Mouse (Mus musculus) hindbrain, embryonic 12.5 days (tissue): Measurements from ENCODE around the gene Grk2. TPM values are rescaled to one million over a fixed set of nuclear protein-coding genes. Genes with fewer than 3 reads are reported as not detected.

ENCODE experiments used
- ATAC-seq: fragments of 200-750 bp; cut with Nextera tagmentation; 2 replicates; pipeline ENCODE4 v1.8.0; 2017; ENCODE audit warnings: moderate TSS enrichment; ENCODE audit not compliant: low FRiP score
- H3K27ac ChIP-seq: fragments of 300-500 bp; sonication (generic); 2 replicates; pipeline ENCODE4 v1.5.1; 2016; ENCODE audit warnings: mild to moderate bottlenecking
- H3K27me3 ChIP-seq: fragments of 300-500 bp; sonication (generic); 2 replicates; pipeline ENCODE4 v1.6.1; 2016; ENCODE audit warnings: mild to moderate bottlenecking
- H3K36me3 ChIP-seq: fragments of 300-500 bp; sonication (generic); 2 replicates; pipeline ENCODE4 v1.6.1; 2016; ENCODE audit warnings: mild to moderate bottlenecking
- H3K4me1 ChIP-seq: fragments of 300-500 bp; sonication (generic); 2 replicates; pipeline ENCODE4 v1.6.1; 2016
- H3K4me2 ChIP-seq: fragments of 300-500 bp; sonication (generic); replicated peaks from 2 replicates; pipeline ENCODE4 v1.6.1; 2016; ENCODE audit warnings: mild to moderate bottlenecking
- H3K4me3 ChIP-seq: fragments of 300-500 bp; sonication (generic); 2 replicates; pipeline ENCODE4 v1.5.1; 2016; ENCODE audit warnings: mild to moderate bottlenecking
- H3K9ac ChIP-seq: fragments of 300-500 bp; sonication (generic); 2 replicates; pipeline ENCODE4 v1.6.1; 2016; ENCODE audit warnings: mild to moderate bottlenecking, moderate library complexity
- H3K9me3 ChIP-seq: fragments of 300-500 bp; sonication (generic); replicated peaks from 2 replicates; pipeline ENCODE4 v1.6.1; 2016; ENCODE audit warnings: mild to moderate bottlenecking
- WGBS: fragments of 180-500 bp; shearing (Covaris S2); methylation state at CpG from one replicate; pipeline ENCODE4 v1.1.7; 2016; 5-methylcytosine and 5-hydroxymethylcytosine counted together
- polyA plus RNA-seq: library from polyadenylated mRNA; unstranded; fragments of >200 nt; fragmentation: Nextera tagmentation; extraction: Ambion mirVana; gene quantifications from 2 replicates; pipeline ENCODE4 v1.2.1, GENCODE M21; 2016

Grk2 gene
- polyA plus RNA-seq, 1 experiment from 2014 or later: 22.0 TPM

DNA sequence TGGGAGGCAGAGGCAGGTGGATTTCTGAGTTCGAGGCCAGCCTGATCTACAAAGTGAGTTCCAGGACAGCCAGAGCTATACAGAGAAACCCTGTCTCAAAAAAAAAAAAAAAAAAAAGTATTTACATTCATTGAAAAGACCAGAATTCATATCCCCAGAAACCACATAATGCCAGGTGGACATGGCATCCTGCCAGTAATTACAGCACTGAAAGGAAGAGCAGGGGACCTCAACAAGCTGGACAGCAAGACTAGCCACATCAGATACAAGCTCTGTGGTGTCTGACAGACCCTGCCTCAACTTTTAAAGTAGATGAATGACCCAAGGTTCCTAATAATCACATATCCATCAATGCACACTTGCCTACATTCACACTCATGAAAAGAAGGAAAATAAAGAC lies 15.6 kb upstream of the Grk2 start:
- H3K9ac ChIP-seq: no peak overlapping the region
- no peak overlapping the region for H3K27ac ChIP-seq
- 100% methylated on average over 1 of the region's 1 CpGs for WGBS
- ATAC-seq: no peak
- H3K9me3 ChIP-seq: no peaks in the 10 kb centered on the region
- H3K4me2 ChIP-seq: no peak overlapping the region
- no peaks in the 10 kb centered on the region for H3K4me1 ChIP-seq
- H3K36me3 ChIP-seq: peaks cover 92% of the 10 kb centered on the region
- no peaks in the 10 kb centered on the region for H3K27me3 ChIP-seq
- no peak overlapping the region for H3K4me3 ChIP-seq

DNA sequence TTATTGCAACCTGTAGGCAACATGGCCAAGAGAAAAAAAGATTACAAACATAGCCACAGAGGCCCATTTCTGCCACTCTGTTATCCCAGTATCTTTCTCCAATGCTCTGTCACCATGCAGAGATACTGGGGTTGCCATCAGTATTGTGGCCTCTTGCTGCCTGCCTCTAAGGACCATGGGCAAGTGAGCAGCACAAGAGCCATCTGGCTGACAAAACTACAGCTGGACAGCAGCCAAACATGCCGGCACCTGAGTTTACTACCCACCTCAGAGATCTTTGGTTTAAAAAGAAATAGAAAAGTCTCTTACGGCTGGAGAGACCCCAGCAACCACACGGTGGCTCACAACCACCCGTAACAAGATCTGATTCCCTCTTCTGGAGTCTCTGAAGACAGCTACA lies 13.2 kb upstream of the Grk2 start:
- WGBS: 88% methylated on average over 4 of the region's 4 CpGs
- Histone ChIP-seq H3K27ac (no peak overlapping the region), H3K4me2 (no peak overlapping the region), H3K9ac (no peak overlapping the region), H3K4me3 (no peak overlapping the region), H3K36me3 (peaks cover 81% of the 10 kb centered on the region), H3K9me3 (no peaks in the 10 kb centered on the region), H3K27me3 (no peaks in the 10 kb centered on the region), H3K4me1 (no peaks in the 10 kb centered on the region)
- no peak for ATAC-seq

DNA sequence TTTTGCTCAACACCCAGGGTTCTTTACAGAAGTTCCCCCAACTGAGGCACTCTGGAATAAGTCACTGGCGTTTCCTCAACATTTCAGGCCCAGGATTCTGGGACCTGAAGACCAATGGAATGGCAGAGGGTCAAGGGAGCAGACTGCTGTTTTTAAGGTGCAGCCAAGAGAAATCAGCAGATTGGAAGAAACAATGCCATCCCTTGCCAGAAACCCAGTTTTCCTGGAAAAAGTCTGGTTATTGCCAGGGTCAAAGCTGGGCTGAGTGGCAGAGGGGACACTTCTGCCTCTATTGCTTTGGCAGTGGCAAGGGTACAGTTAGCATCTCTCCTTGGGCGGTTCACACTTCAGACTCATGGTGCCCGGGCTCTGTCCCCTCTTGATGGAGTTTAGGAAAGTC lies 11.2 kb upstream of the Grk2 start:
- Histone ChIP-seq H3K36me3 (peaks cover 71% of the 10 kb centered on the region), H3K9me3 (no peaks in the 10 kb centered on the region), H3K27me3 (no peaks in the 10 kb centered on the region), H3K27ac (no peak overlapping the region), H3K4me1 (no peaks in the 10 kb centered on the region), H3K4me2 (no peak overlapping the region), H3K9ac (no peak overlapping the region), H3K4me3 (no peak overlapping the region)
- no peak for ATAC-seq
- WGBS: 92% methylated on average over 3 of the region's 3 CpGs

DNA sequence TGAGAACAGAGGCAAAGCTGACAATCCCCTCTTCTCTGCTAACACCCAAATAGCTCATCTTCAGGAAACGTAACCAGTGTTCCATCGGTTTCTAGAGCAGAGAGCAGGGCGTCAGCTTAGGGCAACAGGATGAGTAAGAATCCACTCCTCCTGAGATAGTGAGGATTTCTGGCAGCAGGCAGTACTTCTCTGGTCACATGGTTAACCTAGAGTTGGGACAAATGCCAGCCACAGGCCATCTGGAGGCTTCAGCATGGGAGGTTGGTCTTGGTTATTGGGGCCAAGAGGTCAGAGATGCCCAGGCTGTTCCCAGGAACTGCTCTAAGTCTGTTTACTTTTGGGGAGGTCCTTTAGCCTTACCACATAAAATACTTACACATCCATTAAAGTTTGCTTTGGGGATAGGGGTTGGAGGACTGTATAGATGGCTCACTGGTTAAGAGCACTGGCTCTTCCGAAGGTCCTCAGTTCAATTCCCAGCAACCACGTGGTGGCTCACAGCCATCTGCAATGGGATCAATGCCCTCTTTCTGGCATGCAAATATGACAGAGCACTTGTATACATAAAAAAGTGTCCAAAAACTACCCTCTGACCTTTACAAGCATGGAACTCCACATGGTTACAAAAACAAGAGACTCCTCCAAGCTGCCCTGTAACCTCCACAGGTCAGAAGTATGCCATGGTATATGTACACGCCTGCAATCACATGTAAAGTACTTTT lies 9.4 kb upstream of the Grk2 start:
- Histone ChIP-seq H3K36me3 (peaks cover 56% of the 10 kb centered on the region), H3K9me3 (no peaks in the 10 kb centered on the region), H3K4me2 (no peak overlapping the region), H3K4me1 (no peaks in the 10 kb centered on the region), H3K27ac (no peak overlapping the region), H3K9ac (no peak overlapping the region), H3K4me3 (no peak overlapping the region), H3K27me3 (no peaks in the 10 kb centered on the region)
- no peak for ATAC-seq
- WGBS: 83% methylated on average over 6 of the region's 6 CpGs

DNA sequence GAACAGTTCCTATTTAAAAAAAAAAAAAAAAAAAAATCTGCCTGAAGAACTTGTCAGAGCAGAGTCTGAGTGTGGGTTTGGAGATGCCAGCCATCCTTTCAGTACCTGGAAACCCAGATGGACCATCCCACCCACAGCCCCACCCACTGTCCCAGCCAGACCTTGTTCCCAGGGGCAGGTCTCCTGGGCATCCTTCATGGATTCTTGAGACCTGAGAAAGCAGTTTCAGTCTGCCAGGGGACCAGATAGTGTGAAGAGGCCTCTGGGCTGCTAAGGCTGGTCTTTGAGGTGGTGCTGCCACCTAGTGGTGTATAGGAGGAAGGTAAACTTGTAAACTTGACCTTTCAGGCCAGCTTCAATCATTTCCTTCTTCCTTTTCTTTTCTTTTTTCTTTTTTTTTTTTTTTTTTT lies 3.8 kb upstream of the Grk2 start:
- H3K9me3 ChIP-seq: no peaks in the 10 kb centered on the region
- H3K4me3 ChIP-seq: no peak overlapping the region
- H3K4me2 ChIP-seq: no peak overlapping the region
- no peaks in the 10 kb centered on the region; the same call in 1 of the 2 replicates for H3K27me3 ChIP-seq
- no peak for ATAC-seq
- no peak overlapping the region for H3K27ac ChIP-seq
- H3K36me3 ChIP-seq: peaks cover 9% of the 10 kb centered on the region; the same call in 1 of the 2 replicates
- H3K9ac ChIP-seq: no peak overlapping the region
- peaks cover 9% of the 10 kb centered on the region for H3K4me1 ChIP-seq

DNA sequence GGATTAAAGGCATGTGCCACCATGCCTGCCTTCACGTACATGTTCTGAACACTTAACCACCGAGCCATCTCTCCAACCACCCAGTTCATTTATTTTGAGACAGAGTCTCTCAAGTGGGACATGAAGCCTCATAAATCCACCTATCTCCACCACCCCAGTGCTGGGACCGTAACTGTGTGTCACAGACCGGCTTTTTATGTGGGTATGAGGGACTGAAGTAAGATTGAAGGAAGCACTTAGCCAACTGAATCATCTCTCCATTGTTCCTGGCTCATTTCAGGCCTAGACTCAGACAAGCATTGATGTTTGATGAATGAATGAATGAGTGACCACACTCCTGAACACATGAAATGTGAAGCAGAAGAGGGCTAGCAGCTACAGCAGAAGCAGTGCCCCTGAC lies 3.3 kb upstream of the Grk2 start:
- Histone ChIP-seq H3K4me3 (no peak overlapping the region), H3K4me1 (peaks cover 14% of the 10 kb centered on the region), H3K36me3 (peaks cover 9% of the 10 kb centered on the region; the same call in 1 of the 2 replicates), H3K4me2 (no peak overlapping the region), H3K27me3 (no peaks in the 10 kb centered on the region; the same call in 1 of the 2 replicates), H3K9ac (no peak overlapping the region), H3K9me3 (no peaks in the 10 kb centered on the region), H3K27ac (no peak overlapping the region)
- no peak for ATAC-seq
- WGBS: 94% methylated on average over 4 of the region's 4 CpGs

DNA sequence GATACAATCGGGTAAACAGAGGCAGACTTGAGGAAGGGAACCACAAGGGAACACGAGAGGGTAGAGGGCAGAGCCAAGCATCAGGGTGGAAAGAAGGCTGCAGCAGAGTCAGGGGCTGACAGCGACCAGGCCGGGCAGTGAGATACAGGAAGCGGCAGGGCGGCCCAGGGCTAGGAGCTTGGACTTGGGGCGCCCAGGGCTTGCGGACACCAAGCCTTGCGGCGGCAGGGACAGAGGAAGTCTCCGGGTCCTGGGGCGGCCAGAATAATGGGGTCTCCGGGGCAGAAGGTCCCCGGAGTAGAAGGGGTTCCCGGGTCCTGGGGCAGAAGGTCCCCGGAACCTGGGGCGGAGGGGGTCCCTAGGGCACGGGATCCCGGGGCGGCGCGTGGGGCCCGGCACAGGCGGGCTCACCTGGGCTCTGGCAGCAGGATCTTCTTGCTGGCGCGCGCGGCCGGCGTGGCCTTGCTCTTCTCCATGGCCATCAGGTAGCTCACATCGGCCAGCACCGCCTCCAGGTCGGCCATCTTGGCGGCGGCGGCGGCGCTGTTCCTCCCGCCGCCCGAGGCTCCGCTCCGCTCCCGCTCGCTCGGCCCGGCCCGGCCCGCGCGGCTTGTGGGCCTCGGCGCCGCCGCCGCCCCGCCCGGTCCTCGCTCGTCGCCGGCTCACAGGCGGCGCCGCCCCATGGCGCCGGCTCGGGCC lies 382 bp downstream of the Grk2 start:
- Histone ChIP-seq H3K27me3 (no peaks in the 10 kb centered on the region; the same call in 1 of the 2 replicates), H3K9ac (peak overlapping the region; percentile 97), H3K4me1 (peaks cover 51% of the 10 kb centered on the region), H3K4me2 (peak overlapping the region; percentile 81), H3K36me3 (no peaks in the 10 kb centered on the region), H3K27ac (peak overlapping the region; percentile 83), H3K9me3 (no peaks in the 10 kb centered on the region), H3K4me3 (peak overlapping the region; percentile 93)
- WGBS: under 1% methylated on average over 46 of the region's 68 CpGs
- peak; percentile 70 for ATAC-seq

DNA sequence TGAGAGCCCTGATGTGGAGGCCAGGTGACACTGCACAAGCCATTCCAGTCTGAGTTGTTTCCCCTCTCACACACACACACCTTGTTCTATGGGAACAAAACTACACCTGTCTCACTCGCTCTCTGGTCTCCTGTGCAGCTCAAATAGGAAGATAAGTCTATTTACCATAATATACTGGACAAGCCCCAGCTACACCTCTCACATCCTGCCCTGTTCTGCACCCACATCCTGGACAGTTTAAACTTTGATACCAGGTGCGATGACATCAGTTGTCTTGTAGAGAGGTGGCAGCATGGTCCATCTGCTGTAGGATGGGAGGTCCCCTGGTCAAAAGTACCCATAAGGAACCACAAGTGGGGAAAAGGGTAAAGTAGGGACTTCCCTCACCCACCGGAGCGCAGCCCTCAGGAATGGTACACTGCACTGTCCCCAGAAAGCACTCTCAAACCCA lies 1.1 kb downstream of the Grk2 start:
- Histone ChIP-seq H3K27me3 (no peaks in the 10 kb centered on the region; the same call in 1 of the 2 replicates), H3K36me3 (no peaks in the 10 kb centered on the region), H3K9ac (peak overlapping the region; percentile 97), H3K4me1 (peaks cover 58% of the 10 kb centered on the region), H3K9me3 (no peaks in the 10 kb centered on the region), H3K4me3 (peak overlapping the region; percentile 93), H3K4me2 (peak overlapping the region; percentile 81), H3K27ac (no peak overlapping the region)
- 0 out of 2 replicates have a peak, but pooled peaks have one; percentile 12 for ATAC-seq
- 59% methylated on average over 4 of the region's 4 CpGs for WGBS

DNA sequence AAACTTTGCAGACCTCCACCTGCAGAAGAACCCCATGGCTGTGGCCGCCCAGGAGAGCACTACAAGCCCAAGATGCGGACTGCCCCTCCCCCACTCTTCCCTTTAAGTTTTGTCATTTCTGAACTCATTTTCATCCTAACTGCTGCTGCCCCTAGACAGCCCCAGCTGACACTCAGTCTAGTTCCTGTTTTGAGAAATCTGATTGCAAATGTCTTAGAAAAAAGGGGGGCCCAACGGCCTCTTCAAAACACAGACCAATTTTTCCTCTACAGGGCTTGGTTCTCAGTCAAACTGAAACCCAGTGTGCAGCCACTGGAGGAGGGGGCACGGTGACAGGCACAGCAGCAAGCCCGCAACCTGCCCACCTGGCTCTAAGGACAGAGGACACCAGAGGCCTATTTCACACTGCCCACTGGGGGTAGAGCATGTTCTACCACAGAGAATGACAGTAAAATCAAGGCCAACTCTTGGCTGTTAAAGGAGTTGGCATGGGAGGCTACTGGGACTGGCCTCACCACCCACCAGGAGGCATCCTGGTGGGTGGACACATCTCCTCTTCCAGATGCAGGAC lies 1.7 kb downstream of the Grk2 start:
- Histone ChIP-seq H3K4me1 (peaks cover 60% of the 10 kb centered on the region), H3K4me3 (peak overlapping the region; percentile 93), H3K27me3 (no peaks in the 10 kb centered on the region; the same call in 1 of the 2 replicates), H3K9ac (peak overlapping the region; percentile 97), H3K36me3 (no peaks in the 10 kb centered on the region), H3K9me3 (no peaks in the 10 kb centered on the region), H3K27ac (peak overlapping the region; percentile 7; the same call in 1 of the 2 replicates), H3K4me2 (peak overlapping the region; percentile 81)
- WGBS: 73% methylated on average over 5 of the region's 5 CpGs
- ATAC-seq: no peak

DNA sequence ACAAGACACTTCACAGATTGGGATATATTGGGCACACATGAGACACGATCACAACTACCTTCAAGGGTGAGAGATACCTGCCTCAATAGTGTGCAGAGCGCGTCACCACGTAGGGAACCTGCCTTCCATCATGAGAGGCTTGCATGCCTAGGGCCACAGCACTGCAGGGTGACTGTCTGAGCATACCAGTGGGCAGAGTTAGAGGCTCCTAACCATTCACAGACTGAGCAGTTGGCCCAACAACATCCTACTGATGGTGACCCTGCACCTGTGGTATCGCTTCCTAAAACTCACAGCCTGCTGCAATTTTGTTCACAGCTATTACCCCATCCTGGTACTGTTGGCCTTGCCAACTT lies 2.4 kb downstream of the Grk2 start:
- Histone ChIP-seq H3K27ac (no peak overlapping the region), H3K4me2 (no peak overlapping the region), H3K9ac (no peak overlapping the region), H3K36me3 (no peaks in the 10 kb centered on the region), H3K4me3 (no peak overlapping the region), H3K9me3 (no peaks in the 10 kb centered on the region), H3K27me3 (no peaks in the 10 kb centered on the region; the same call in 1 of the 2 replicates), H3K4me1 (peaks cover 60% of the 10 kb centered on the region)
- 92% methylated on average over 5 of the region's 5 CpGs for WGBS
- no peak for ATAC-seq

DNA sequence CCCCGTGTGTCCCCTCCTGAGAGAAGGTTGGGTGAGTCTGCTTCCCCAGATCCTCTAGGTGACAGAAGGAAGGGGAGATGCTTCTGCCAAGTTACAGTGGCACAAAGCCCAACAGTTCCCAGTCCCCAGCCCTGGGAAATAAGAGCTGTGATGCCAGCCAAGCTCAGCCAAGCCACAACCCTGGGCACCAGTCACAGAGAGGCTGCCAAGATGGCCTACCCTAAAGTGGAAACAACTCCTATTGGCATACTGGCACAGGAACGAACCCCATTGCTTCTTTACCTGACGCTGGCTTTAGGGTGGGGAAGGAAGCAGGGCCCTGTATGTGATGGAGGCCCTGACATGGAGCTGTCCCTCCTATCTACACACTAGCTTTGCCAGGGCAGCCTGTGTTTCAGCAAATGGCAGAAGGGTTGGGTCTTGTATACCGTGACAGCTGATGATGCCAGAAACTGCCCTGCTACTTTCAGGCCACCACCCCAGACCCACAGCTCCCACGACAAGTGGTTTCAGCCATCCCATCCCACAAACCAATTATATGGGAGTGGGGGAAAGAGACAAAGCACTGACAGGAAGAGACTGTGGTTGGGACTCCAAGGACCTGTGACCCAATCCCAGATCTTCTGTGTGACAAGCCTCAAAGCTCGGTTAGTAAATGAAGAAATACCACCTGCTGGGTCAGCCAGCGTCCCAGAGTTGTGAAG lies 2.9 kb downstream of the Grk2 start:
- no peak for ATAC-seq
- Histone ChIP-seq H3K4me2 (peak overlapping the region; percentile 36), H3K4me3 (no peak overlapping the region), H3K9me3 (no peaks in the 10 kb centered on the region), H3K27me3 (no peaks in the 10 kb centered on the region), H3K4me1 (peaks cover 60% of the 10 kb centered on the region), H3K36me3 (no peaks in the 10 kb centered on the region), H3K9ac (peak overlapping the region; percentile 23; the same call in 1 of the 2 replicates), H3K27ac (peak overlapping the region; percentile 77)
- WGBS: 70% methylated on average over 7 of the region's 7 CpGs
